ENCODE assay signal across 8 mouse cellular contexts in the genomic region with DNA sequence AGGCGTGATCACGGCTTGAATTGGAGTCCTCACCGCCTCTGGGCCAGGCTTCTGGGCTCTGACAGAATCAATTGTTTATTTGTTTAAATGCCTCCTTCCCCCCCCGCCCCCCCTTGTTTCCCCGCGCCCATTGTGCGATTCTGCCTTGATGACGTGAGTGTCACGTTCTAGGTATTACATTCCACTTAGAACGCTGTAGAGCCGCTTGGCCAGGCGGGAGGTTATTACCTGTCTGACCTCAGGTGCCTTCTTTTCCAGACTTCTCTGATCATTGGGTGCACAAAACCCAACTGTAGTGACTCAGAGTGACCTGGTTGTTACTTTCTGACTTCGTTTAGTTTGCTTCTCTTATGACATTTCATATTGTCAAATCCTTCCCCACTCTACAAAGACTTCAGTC. TPM values are rescaled to one million over a fixed set of nuclear protein-coding genes. Genes with fewer than 3 reads are reported as not detected.
DNase-seq lines count a peak whose midpoint lies in the region; ATAC-seq and TF ChIP-seq lines count a peak whose summit lies in the region.

No protein-coding gene starts in this region.

- H3K4me2 ChIP-seq in heart, embryonic 11.5 days, result peak overlapping the region; percentile 79
- H3K4me2 ChIP-seq in hindbrain, embryonic 14.5 days (replicated peaks), result peak overlapping the region; percentile 54
- H3K4me2 ChIP-seq in lung, embryonic 16.5 days (ENCODE audit: low read depth, low read length), result peak overlapping the region; percentile 79
- H3K4me2 ChIP-seq in stomach, embryonic 14.5 days (replicated peaks; ENCODE audit: low read depth, low read length), result peak overlapping the region; percentile 57

- CTCF ChIA-PET in Patski (lab: Charles Lee), result no interaction called here

- H3K9ac ChIP-seq in heart, embryonic 11.5 days (ENCODE audit: low read depth, low read length), result peak overlapping the region; percentile 75
- H3K9ac ChIP-seq in hindbrain, embryonic 14.5 days, result peak overlapping the region; percentile 83
- peak overlapping the region; percentile 90 for H3K9ac ChIP-seq in lung, embryonic 16.5 days (ENCODE audit: low read length)
- H3K9ac ChIP-seq in stomach, embryonic 14.5 days (replicated peaks; ENCODE audit: low read depth, low read length), result peak overlapping the region; percentile 60

- intact Hi-C loops in heart, postnatal 36 days (cut with DNase I), result loop anchor here (2.0 kb wide), 1 partner anchor 20 kb away; no protein-coding TSS in a partner anchor

- no peaks in the 10 kb centered on the region for H3K36me3 ChIP-seq in heart, embryonic 11.5 days (ENCODE audit: control insufficient read depth, insufficient read depth, low read length)
- no peaks in the 10 kb centered on the region for H3K36me3 ChIP-seq in hindbrain, embryonic 14.5 days (replicated peaks; ENCODE audit: control insufficient read depth, insufficient read depth)
- H3K36me3 ChIP-seq in lung, embryonic 16.5 days (ENCODE audit: control insufficient read depth, insufficient read depth, low read length), result no peaks in the 10 kb centered on the region
- no peaks in the 10 kb centered on the region for H3K36me3 ChIP-seq in stomach, embryonic 14.5 days (ENCODE audit: control insufficient read depth, insufficient read depth, low read length)

- WGBS in heart, embryonic 11.5 days (ENCODE audit: insufficient replicate concordance), result 2% methylated on average over 12 of the region's 13 CpGs
- 1% methylated on average over 13 of the region's 13 CpGs for WGBS in hindbrain, embryonic 14.5 days
- 3% methylated on average over 13 of the region's 13 CpGs for WGBS in lung, embryonic 16.5 days
- 3% methylated on average over 13 of the region's 13 CpGs for WGBS in stomach, embryonic 14.5 days

- POLR2A ChIA-PET in Patski (lab: Charles Lee), result no interaction called here

- no peak for ATAC-seq in heart, embryonic 11.5 days (replicated peaks; ENCODE audit: insufficient number of reproducible peaks, low FRiP score, low TSS enrichment)
- peak; percentile 10 for ATAC-seq in Patski
- ATAC-seq in hindbrain, embryonic 14.5 days (ENCODE audit: low FRiP score), result no peak; the same call in 1 of the 2 replicates
- peak; percentile 32 for ATAC-seq in lung, embryonic 16.5 days (ENCODE audit: low read depth)
- peak; percentile 25 for ATAC-seq in stomach, embryonic 14.5 days (ENCODE audit: insufficient number of reproducible peaks, insufficient read depth, low FRiP score, low read depth)

- no peak for TF ChIP-seq CTCF in Patski (IDR thresholded peaks at IDR 0.05)

- H3K27me3 ChIP-seq in heart, embryonic 11.5 days (ENCODE audit: control insufficient read depth, insufficient read depth, low read length), result no peaks in the 10 kb centered on the region
- peaks cover 3% of the 10 kb centered on the region for H3K27me3 ChIP-seq in Patski
- H3K27me3 ChIP-seq in hindbrain, embryonic 14.5 days (ENCODE audit: control insufficient read depth, insufficient read depth, low read length), result no peaks in the 10 kb centered on the region
- H3K27me3 ChIP-seq in lung, embryonic 16.5 days (ENCODE audit: control insufficient read depth, insufficient read depth, low read depth, low read length), result no peaks in the 10 kb centered on the region
- H3K27me3 ChIP-seq in stomach, embryonic 14.5 days (ENCODE audit: control insufficient read depth, insufficient read depth, low read length), result no peaks in the 10 kb centered on the region

- in situ Hi-C loops in Patski (cut with MboI; ENCODE audit: low pct_unique_long_range_greater_than_20kb), result no loop called here

- peak overlapping the region; percentile 79 for H3K4me3 ChIP-seq in heart, embryonic 11.5 days (ENCODE audit: low read depth, low read length)
- H3K4me3 ChIP-seq in hindbrain, embryonic 14.5 days (replicated peaks; ENCODE audit: low read length), result peak overlapping the region; percentile 64
- H3K4me3 ChIP-seq in lung, embryonic 16.5 days (ENCODE audit: low read length), result peak overlapping the region; percentile 69
- peak overlapping the region; percentile 67 for H3K4me3 ChIP-seq in stomach, embryonic 14.5 days (ENCODE audit: low read depth, low read length)

- no peaks in the 10 kb centered on the region for H3K9me3 ChIP-seq in heart, embryonic 11.5 days (replicated peaks; ENCODE audit: control insufficient read depth, low read length)
- H3K9me3 ChIP-seq in hindbrain, embryonic 14.5 days (ENCODE audit: control insufficient read depth, low read length), result no peaks in the 10 kb centered on the region
- no peaks in the 10 kb centered on the region for H3K9me3 ChIP-seq in lung, embryonic 16.5 days (ENCODE audit: control insufficient read depth, low read length)
- H3K9me3 ChIP-seq in stomach, embryonic 14.5 days (ENCODE audit: control insufficient read depth, low read depth, low read length), result no peaks in the 10 kb centered on the region

- H3K4me1 ChIP-seq in heart, embryonic 11.5 days (ENCODE audit: control insufficient read depth, insufficient read depth, low read length), result peaks cover 6% of the 10 kb centered on the region; the same call in 1 of the 2 replicates
- H3K4me1 ChIP-seq in hindbrain, embryonic 14.5 days (replicated peaks; ENCODE audit: control insufficient read depth, insufficient read depth, low read length), result peaks cover 5% of the 10 kb centered on the region
- peaks cover 3% of the 10 kb centered on the region; the same call in 1 of the 2 replicates for H3K4me1 ChIP-seq in lung, embryonic 16.5 days (replicated peaks; ENCODE audit: control insufficient read depth, insufficient read depth, low read length)
- 0 out of 2 replicates have a peak, but pooled peaks cover 3% of the 10 kb centered on the region for H3K4me1 ChIP-seq in stomach, embryonic 14.5 days (ENCODE audit: control insufficient read depth, insufficient read depth, low read length)

- peak overlapping the region; percentile 76; the same call in 1 of the 2 replicates for H3K27ac ChIP-seq in heart, embryonic 11.5 days (ENCODE audit: low read depth, low read length)
- H3K27ac ChIP-seq in hindbrain, embryonic 14.5 days, result peak overlapping the region; percentile 81
- H3K27ac ChIP-seq in lung, embryonic 16.5 days (ENCODE audit: low read length), result peak overlapping the region; percentile 39
- peak overlapping the region; percentile 44 for H3K27ac ChIP-seq in stomach, embryonic 14.5 days (ENCODE audit: low read length)

- no peak for DNase-seq in heart, postnatal 36 days
- no peak for DNase-seq in Patski (ENCODE audit: low read depth, low spot score)
- no peak for DNase-seq in hindbrain, embryonic 14.5 days (ENCODE audit: low spot score)
- DNase-seq in yolk sac, embryonic 10.5 days (ENCODE audit: low spot score), result no peak
- no peak for DNase-seq in right cerebral cortex, adult 18-20 months

RNA-seq across cellular contexts. Expression of a gene that starts 0.6 kb away (rescaled TPM):
- 21.9 and 28.3 TPM in 2 replicates for polyA plus RNA-seq in heart, embryonic 11.5 days (2014; fragmentation: Nextera tagmentation; extraction: Ambion mirVana)
- 10 to 100 TPM; 42.5 to 47.1 TPM for total RNA-seq in heart, postnatal 36 days (2021)
- polyA plus RNA-seq in Patski (2021), result 71.1 TPM
- 53.0 and 56.7 TPM in 2 replicates for polyA plus RNA-seq in hindbrain, embryonic 14.5 days (2014; fragmentation: Nextera tagmentation; extraction: Ambion mirVana)
- 32.9 and 37.2 TPM in 2 replicates for polyA plus RNA-seq in lung, embryonic 16.5 days (2015; fragmentation: Nextera tagmentation; extraction: Ambion mirVana)
- polyA plus RNA-seq in stomach, embryonic 14.5 days (2014; fragmentation: Nextera tagmentation; extraction: Ambion mirVana), result 43.5 and 43.8 TPM in 2 replicates

Comparison
In these comparisons a context has a peak if more than half of its experiments do, and no peak if none do; other contexts are left out.
1. ATAC-seq: peak in Patski (single experiment), lung, embryonic 16.5 days (single experiment) and stomach, embryonic 14.5 days (single experiment); none in heart, embryonic 11.5 days (single experiment) and hindbrain, embryonic 14.5 days (single experiment).
2. Peak in every context shown above with its lines, with median percentiles within 50 percentile points of each other: H3K27ac ChIP-seq, H3K4me2 ChIP-seq, H3K4me3 ChIP-seq and H3K9ac ChIP-seq.